Mouse (Mus musculus) embryonic facial prominence, embryonic 12.5 days (tissue): ENCODE results near the gene Tmem198. TPM values are rescaled to one million over a fixed set of nuclear protein-coding genes. Genes with fewer than 3 reads are reported as not detected.

ENCODE experiments used
- ATAC-seq: fragments of 200-750 bp; cut with Nextera tagmentation; 2 replicates; pipeline ENCODE4 v1.8.0; 2017; ENCODE audit not compliant: insufficient number of reproducible peaks, insufficient read depth, low FRiP score, low TSS enrichment
- H3K27ac ChIP-seq: fragments of 300-500 bp; sonication (generic); 2 replicates; pipeline ENCODE4 v1.5.1; 2016; ENCODE audit warnings: mild to moderate bottlenecking
- H3K27me3 ChIP-seq: fragments of 300-500 bp; sonication (generic); 2 replicates; pipeline ENCODE4 v1.6.1; 2016; ENCODE audit warnings: mild to moderate bottlenecking, moderate library complexity
- H3K36me3 ChIP-seq: fragments of 300-500 bp; sonication (generic); 2 replicates; pipeline ENCODE4 v1.6.1; 2016; ENCODE audit warnings: mild to moderate bottlenecking
- H3K4me1 ChIP-seq: fragments of 300-500 bp; sonication (generic); 2 replicates; pipeline ENCODE4 v1.6.1; 2016
- H3K4me2 ChIP-seq: fragments of 300-500 bp; sonication (generic); replicated peaks from 2 replicates; pipeline ENCODE4 v1.6.1; 2016; ENCODE audit warnings: mild to moderate bottlenecking, moderate library complexity
- H3K4me3 ChIP-seq: fragments of 300-500 bp; sonication (generic); 2 replicates; pipeline ENCODE4 v1.5.1; 2016; ENCODE audit warnings: mild to moderate bottlenecking
- H3K9ac ChIP-seq: fragments of 300-500 bp; sonication (generic); 2 replicates; pipeline ENCODE4 v1.6.1; 2016; ENCODE audit warnings: mild to moderate bottlenecking, moderate library complexity
- H3K9me3 ChIP-seq: fragments of 300-500 bp; sonication (generic); 2 replicates; pipeline ENCODE4 v1.6.1; 2016; ENCODE audit warnings: mild to moderate bottlenecking, moderate library complexity
- WGBS: fragments of 180-500 bp; shearing (Covaris S2); methylation state at CpG from one replicate; pipeline ENCODE4 v1.1.7; 2016; 5-methylcytosine and 5-hydroxymethylcytosine counted together
- polyA plus RNA-seq: library from polyadenylated mRNA; unstranded; fragments of >200 nt; fragmentation: Nextera tagmentation; extraction: Ambion mirVana; gene quantifications from 2 replicates; pipeline ENCODE4 v1.2.1, GENCODE M21; 2016

The Tmem198 gene
- polyA plus RNA-seq, 1 experiment from 2014 or later, result 2.5 TPM

- peaks cover 30% of the 10 kb centered on the region for H3K27me3 ChIP-seq
- H3K4me3 ChIP-seq, result peak overlapping the region; percentile 73
- peaks cover 36% of the 10 kb centered on the region for H3K36me3 ChIP-seq
- no peak overlapping the region for H3K9ac ChIP-seq
- peaks cover 23% of the 10 kb centered on the region for H3K4me1 ChIP-seq
- ATAC-seq, result 0 out of 2 replicates have a peak, but pooled peaks have one; percentile 1
- peak overlapping the region; percentile 87 for H3K4me2 ChIP-seq
- H3K9me3 ChIP-seq, result no peaks in the 10 kb centered on the region
- H3K27ac ChIP-seq, result no peak overlapping the region
- WGBS, result 15% methylated on average over 35 of the region's 35 CpGs
These were observed 1.9 kb upstream of the Tmem198 start for GRCm38 (mm10) chr1:75477264-75477965.

- peak overlapping the region; percentile 73 for H3K4me3 ChIP-seq
- 42% methylated on average over 3 of the region's 3 CpGs for WGBS
- 0 out of 2 replicates have a peak overlapping the region, but pooled peaks have one; percentile 74 for H3K9ac ChIP-seq
- H3K4me2 ChIP-seq, result peak overlapping the region; percentile 87
- no peaks in the 10 kb centered on the region for H3K9me3 ChIP-seq
- H3K4me1 ChIP-seq, result peaks cover 23% of the 10 kb centered on the region
- peaks cover 36% of the 10 kb centered on the region for H3K27me3 ChIP-seq
- no peak for ATAC-seq
- H3K27ac ChIP-seq, result no peak overlapping the region
- peaks cover 32% of the 10 kb centered on the region for H3K36me3 ChIP-seq
These were observed 1.4 kb upstream of the Tmem198 start for GRCm38 (mm10) chr1:75477966-75478290.

GRCm38 (mm10) chr1:75478497-75478896 lies 835 bp upstream of the Tmem198 start:
- peaks cover 31% of the 10 kb centered on the region for H3K36me3 ChIP-seq
- peak overlapping the region; percentile 74 for H3K9ac ChIP-seq
- no peaks in the 10 kb centered on the region for H3K9me3 ChIP-seq
- WGBS, result 0% methylated on average over 19 of the region's 25 CpGs
- ATAC-seq, result no peak
- H3K27me3 ChIP-seq, result peaks cover 40% of the 10 kb centered on the region
- peak overlapping the region; percentile 87 for H3K4me2 ChIP-seq
- peaks cover 23% of the 10 kb centered on the region for H3K4me1 ChIP-seq
- peak overlapping the region; percentile 81; the same call in 1 of the 2 replicates for H3K27ac ChIP-seq
- peak overlapping the region; percentile 73 for H3K4me3 ChIP-seq

- H3K9me3 ChIP-seq, result no peaks in the 10 kb centered on the region
- peaks cover 20% of the 10 kb centered on the region for H3K36me3 ChIP-seq
- H3K27ac ChIP-seq, result no peak overlapping the region
- peak overlapping the region; percentile 87 for H3K4me2 ChIP-seq
- H3K4me1 ChIP-seq, result peaks cover 23% of the 10 kb centered on the region
- no peak; the same call in 1 of the 2 replicates for ATAC-seq
- peak overlapping the region; percentile 73 for H3K4me3 ChIP-seq
- 1% methylated on average over 24 of the region's 24 CpGs for WGBS
- H3K9ac ChIP-seq, result no peak overlapping the region
- H3K27me3 ChIP-seq, result peaks cover 45% of the 10 kb centered on the region
These were observed 280 bp downstream of the Tmem198 start for GRCm38 (mm10) chr1:75479635-75479989.

GRCm38 (mm10) chr1:75480036-75480435 lies 704 bp downstream of the Tmem198 start:
- no peak overlapping the region for H3K9ac ChIP-seq
- ATAC-seq, result no peak

GRCm38 (mm10) chr1:75480735-75481134 lies 1.4 kb downstream of the Tmem198 start:
- Histone ChIP-seq H3K9me3 (no peaks in the 10 kb centered on the region), H3K9ac (no peak overlapping the region), H3K27ac (no peak overlapping the region), H3K4me1 (peaks cover 23% of the 10 kb centered on the region), H3K4me3 (no peak overlapping the region), H3K4me2 (no peak overlapping the region), H3K36me3 (peaks cover 9% of the 10 kb centered on the region), H3K27me3 (peaks cover 56% of the 10 kb centered on the region)
- WGBS, result 85% methylated on average over 7 of the region's 7 CpGs
- ATAC-seq, result no peak

More at GRCm38 (mm10) chr1:75480036-75480435, 704 bp downstream of the Tmem198 start:
- peak overlapping the region; percentile 87 for H3K4me2 ChIP-seq
- 16% methylated on average over 13 of the region's 13 CpGs for WGBS
- H3K27me3 ChIP-seq, result peaks cover 49% of the 10 kb centered on the region
- H3K36me3 ChIP-seq, result peaks cover 16% of the 10 kb centered on the region
- H3K4me1 ChIP-seq, result peaks cover 23% of the 10 kb centered on the region
- no peaks in the 10 kb centered on the region for H3K9me3 ChIP-seq
- H3K27ac ChIP-seq, result no peak overlapping the region
- peak overlapping the region; percentile 73 for H3K4me3 ChIP-seq

GRCm38 (mm10) chr1:75486561-75486960 lies 7.2 kb downstream of the Tmem198 start:
- Histone ChIP-seq H3K9me3 (no peaks in the 10 kb centered on the region), H3K36me3 (peaks cover 29% of the 10 kb centered on the region), H3K9ac (0 out of 2 replicates have a peak overlapping the region, but pooled peaks have one; percentile 44), H3K4me2 (peak overlapping the region; percentile 85), H3K4me3 (peak overlapping the region; percentile 52), H3K27ac (no peak overlapping the region), H3K4me1 (peaks cover 16% of the 10 kb centered on the region), H3K27me3 (peaks cover 71% of the 10 kb centered on the region)
- ATAC-seq, result no peak
- 6% methylated on average over 24 of the region's 24 CpGs for WGBS

GRCm38 (mm10) chr1:75487040-75487404 lies 7.7 kb downstream of the Tmem198 start:
- H3K27me3 ChIP-seq, result peaks cover 69% of the 10 kb centered on the region
- H3K9me3 ChIP-seq, result no peaks in the 10 kb centered on the region
- peaks cover 33% of the 10 kb centered on the region for H3K36me3 ChIP-seq
- H3K4me3 ChIP-seq, result peak overlapping the region; percentile 52
- no peak for ATAC-seq
- H3K4me1 ChIP-seq, result peaks cover 16% of the 10 kb centered on the region
- H3K9ac ChIP-seq, result peak overlapping the region; percentile 44; the same call in 1 of the 2 replicates
- H3K27ac ChIP-seq, result no peak overlapping the region
- H3K4me2 ChIP-seq, result peak overlapping the region; percentile 85
- 3% methylated on average over 13 of the region's 13 CpGs for WGBS

- Histone ChIP-seq H3K36me3 (peaks cover 38% of the 10 kb centered on the region), H3K4me2 (peak overlapping the region; percentile 85), H3K9me3 (no peaks in the 10 kb centered on the region), H3K4me3 (peak overlapping the region; percentile 52), H3K27me3 (peaks cover 69% of the 10 kb centered on the region), H3K4me1 (peaks cover 16% of the 10 kb centered on the region), H3K27ac (no peak overlapping the region), H3K9ac (peak overlapping the region; percentile 44)
- under 1% methylated on average over 62 of the region's 62 CpGs for WGBS
- peak; percentile 59 for ATAC-seq
These were observed 8.3 kb downstream of the Tmem198 start for GRCm38 (mm10) chr1:75487405-75488161.

GRCm38 (mm10) chr1:75490785-75491551 lies 11.6 kb downstream of the Tmem198 start:
- Histone ChIP-seq H3K4me3 (no peak overlapping the region), H3K4me1 (peaks cover 16% of the 10 kb centered on the region), H3K4me2 (no peak overlapping the region), H3K27ac (no peak overlapping the region), H3K9me3 (no peaks in the 10 kb centered on the region), H3K27me3 (peaks cover 41% of the 10 kb centered on the region), H3K9ac (no peak overlapping the region), H3K36me3 (peaks cover 45% of the 10 kb centered on the region)
- WGBS, result 87% methylated on average over 34 of the region's 34 CpGs
- no peak for ATAC-seq

- Histone ChIP-seq H3K4me2 (no peak overlapping the region), H3K36me3 (peaks cover 62% of the 10 kb centered on the region), H3K27ac (no peak overlapping the region), H3K27me3 (peaks cover 26% of the 10 kb centered on the region), H3K9me3 (no peaks in the 10 kb centered on the region), H3K4me1 (0 out of 2 replicates have a peak, but pooled peaks cover 6% of the 10 kb centered on the region), H3K4me3 (no peak overlapping the region), H3K9ac (no peak overlapping the region)
- WGBS, result 40% methylated on average over 24 of the region's 24 CpGs
- no peak for ATAC-seq
These were observed 13.3 kb downstream of the Tmem198 start for GRCm38 (mm10) chr1:75492579-75493170.
